Mouse (Mus musculus): Measurements from ENCODE around the gene Spns1.

DNA sequence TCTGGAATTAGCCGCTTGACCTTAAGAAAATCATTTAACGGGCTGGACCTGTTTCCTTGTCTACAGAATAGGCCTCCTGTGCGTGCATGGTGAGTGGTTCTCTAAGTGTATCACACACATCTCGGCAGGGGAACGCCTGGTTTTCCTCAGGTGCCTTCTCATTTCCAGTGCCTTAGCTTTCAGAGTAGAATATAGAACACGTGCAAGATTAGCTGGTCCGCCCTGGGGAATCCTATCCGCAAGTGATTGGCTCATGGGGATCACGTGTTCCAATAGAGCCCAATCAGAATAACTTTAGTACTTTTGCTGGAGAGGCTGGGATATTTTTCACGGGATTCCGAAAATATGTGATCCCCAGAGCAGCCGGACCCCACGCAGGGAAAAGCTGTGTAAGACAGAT is 18.2 kb downstream of the Spns1 start:
- no peak for TF ChIP-seq POLR2A (IDR thresholded peaks at IDR 0.05; ENCODE audit: borderline replicate concordance, extremely low read depth, insufficient read depth, insufficient read length, poor library complexity, severe bottlenecking)
- TF ChIP-seq CTCF (IDR thresholded peaks at IDR 0.05; ENCODE audit: borderline replicate concordance, extremely low read depth, insufficient read depth, insufficient read length), result no peak
